Mouse (Mus musculus) NIH3T3 (cell line): ENCODE results near the gene Cdr2.
"Not testable (repeated sequence)": the region's sequence is repeated elsewhere in the genome, so short reads cannot be mapped to it uniquely, and the experiment has no call there.

Experiments
- DNase-seq: peaks from one replicate; pipeline ENCODE4 v3.0.0-alpha.2; 2012; ENCODE audit warnings: low read depth

The Cdr2 gene

GRCm38 (mm10) chr7:120970112-120970511, 12.0 kb downstream of the Cdr2 start:
- no peak for DNase-seq

- no peak for DNase-seq
Measured at GRCm38 (mm10) chr7:120969221-120969620, 12.9 kb downstream of the Cdr2 start.

GRCm38 (mm10) chr7:120963126-120963525, 19.0 kb downstream of the Cdr2 start:
- DNase-seq, result peak; percentile 69

DNA sequence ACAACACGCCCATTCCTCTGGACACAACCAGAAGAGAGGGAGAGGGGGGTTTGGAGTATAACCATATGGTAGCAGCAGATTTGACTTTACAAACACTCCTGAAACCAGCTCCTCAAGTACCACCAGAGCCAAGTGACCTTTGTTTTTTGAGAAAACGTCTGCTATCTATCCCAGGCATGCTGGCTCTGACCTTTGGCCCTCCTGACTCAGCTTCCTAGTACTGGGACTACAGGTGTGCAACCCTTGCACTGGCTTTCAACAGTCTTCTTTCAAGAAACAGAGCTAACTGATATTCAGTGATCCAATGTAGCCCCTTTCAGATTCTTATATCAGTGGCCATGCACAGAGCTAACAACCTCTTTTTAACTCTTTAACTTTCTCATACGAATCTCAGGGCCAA, 20.2 kb downstream of the Cdr2 start:
- DNase-seq, result no peak

DNA sequence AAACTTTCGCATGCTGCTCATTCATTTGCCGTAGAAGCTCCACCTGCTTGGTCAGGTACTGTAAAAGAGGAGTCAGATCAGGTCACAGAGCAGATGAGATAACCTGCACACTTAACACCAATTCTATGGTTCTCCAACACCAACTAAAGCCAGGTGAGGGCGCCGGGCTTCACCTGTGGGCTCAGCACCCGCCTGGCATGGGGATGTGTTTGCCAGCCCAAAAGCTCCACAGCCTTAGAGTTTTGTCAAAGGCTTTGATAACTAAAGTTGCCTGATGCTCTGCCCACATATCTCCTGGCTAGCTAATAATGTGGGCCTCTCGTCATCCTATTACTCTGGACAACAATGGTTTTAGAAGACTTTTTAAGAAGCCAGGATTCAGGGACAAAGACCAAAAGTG, 21.5 kb downstream of the Cdr2 start:
- no peak for DNase-seq

DNA sequence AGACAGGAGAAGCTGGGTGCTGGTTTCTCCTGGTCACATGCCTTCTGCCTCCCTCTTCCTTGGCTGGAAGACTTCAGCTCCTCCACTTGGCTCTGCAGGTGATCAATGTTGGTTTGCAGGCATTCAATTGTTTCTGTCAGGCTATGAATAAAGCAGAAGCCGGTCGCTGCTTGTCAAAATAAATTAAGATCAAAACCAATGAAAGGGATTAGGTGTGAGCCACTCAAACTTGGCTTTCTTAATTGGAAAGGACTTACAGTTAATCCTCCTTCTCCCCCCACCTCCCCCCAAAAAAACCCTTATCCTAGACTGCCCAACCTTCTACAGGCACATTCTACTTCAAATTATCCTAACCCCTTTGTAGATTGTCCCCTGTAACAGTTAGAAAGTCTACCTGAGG, 22.0 kb downstream of the Cdr2 start:
- DNase-seq, result no peak

DNA sequence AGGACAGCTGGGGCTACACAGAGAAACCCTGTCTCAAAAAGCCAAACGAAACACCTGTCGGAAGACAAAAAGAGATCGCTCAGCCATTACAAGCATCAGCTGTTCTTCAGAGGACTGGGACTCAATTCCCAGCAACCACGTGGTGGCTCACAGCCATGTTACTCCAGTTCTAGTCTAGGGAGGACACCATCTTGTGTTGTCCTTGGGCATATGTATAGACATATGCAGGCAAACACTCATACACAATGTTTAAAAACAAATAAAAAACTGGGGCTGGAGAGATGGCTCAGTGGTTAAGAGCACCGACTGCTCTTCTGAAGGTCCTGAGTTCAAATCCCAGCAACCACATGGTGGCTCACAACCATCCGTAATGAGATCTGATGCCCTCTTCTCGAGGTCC, 28.5 kb downstream of the Cdr2 start:
- not testable (repeated sequence) for DNase-seq

DNA sequence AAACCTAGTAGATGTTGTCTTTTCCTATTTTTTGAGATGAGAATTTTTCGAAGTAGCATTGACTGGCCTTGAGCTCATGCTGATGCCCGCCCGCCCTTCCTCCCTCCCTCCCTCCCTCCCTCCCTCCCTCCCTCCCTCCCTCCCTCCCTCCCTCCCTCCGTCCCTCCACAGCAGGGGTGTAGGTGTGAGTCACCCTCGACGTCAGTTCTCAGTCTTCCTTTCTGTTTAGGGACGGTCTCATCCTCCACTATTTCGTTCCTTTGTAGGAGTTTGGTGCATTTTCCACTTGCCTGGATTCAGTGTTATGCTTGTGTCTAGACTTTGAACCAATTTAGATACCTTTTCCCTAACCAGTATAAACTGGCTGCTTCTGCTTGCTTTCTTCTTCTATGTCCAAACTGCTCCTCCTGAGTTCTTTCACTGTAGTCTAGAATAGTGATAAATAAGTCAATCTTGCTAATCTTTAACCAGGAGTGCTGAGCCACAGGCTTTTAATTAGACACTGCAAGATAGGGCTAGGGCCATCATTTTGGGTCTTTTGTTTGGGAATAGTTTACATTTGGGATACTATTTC, 38.1 kb downstream of the Cdr2 start:
- DNase-seq, result no peak

DNA sequence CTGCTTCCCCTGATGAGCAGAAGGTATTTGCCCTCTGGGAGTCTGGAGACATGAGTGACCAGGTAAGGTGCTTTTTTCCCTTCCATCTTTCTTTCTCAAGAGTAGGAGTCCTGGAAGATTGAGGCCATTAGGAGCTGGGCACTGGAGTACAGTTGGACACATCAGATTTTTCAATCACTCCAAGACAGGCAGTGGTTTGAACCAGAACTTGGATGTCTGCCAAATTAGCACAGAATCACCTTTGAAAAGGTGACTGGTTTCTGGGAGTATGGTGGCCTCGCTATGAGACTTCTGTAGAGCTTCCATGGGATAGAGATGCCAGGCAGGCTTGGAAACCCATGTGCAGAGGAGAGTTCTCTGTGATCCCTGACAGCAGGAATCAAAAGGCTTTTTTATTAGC, 39.6 kb downstream of the Cdr2 start:
- no peak for DNase-seq

- no peak for DNase-seq
Measured at GRCm38 (mm10) chr7:120941214-120941613, 40.9 kb downstream of the Cdr2 start.

DNA sequence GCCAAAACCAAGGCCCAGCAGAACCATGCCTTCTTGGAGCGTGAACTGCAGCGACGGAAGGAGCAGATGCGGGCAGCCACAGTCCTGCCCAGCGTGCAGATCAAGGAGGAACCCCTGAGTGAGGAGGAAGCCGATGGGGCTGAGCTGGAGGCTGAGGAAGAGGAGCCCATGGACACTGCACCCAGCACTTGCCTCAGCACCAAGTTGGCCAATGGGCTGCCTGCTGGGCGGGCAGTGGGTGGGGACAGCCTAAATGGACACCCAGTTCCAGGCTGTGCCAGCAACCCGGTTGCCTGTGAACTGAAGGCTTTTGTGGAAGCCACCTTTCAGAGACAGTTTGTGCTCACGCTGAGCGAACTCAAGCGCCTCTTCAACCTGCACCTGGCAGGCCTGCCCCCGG, 41.8 kb downstream of the Cdr2 start:
- no peak for DNase-seq

- no peak for DNase-seq
Measured at GRCm38 (mm10) chr7:120938206-120938605, 43.9 kb downstream of the Cdr2 start.

- DNase-seq, result peak; percentile 11
Measured at GRCm38 (mm10) chr7:120936522-120936921, 45.6 kb downstream of the Cdr2 start.

DNA sequence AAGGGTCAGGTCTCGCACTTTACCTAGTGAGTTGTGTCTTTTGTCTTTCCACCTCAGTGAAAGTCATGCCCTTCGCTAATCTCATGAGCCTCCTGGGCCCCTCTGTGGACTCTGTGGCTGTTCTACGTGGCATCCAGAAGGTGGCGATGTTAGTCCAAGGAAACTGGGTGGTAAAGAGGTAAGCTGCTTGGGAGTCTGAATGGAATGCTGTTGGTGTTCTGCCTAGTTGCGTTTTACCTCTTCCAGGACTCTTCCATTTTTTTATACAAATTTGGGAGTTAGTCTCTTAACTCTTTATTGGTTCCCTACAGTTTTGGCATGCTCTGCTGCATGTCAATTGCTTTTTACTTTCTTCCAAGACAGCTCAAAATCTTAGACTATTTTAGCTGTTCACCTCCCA, 47.4 kb downstream of the Cdr2 start:
- DNase-seq, result peak; percentile 83

GRCm38 (mm10) chr7:120933680-120934195, 48.4 kb downstream of the Cdr2 start:
- DNase-seq, result no peak

GRCm38 (mm10) chr7:120933110-120933509, 49.0 kb downstream of the Cdr2 start:
- DNase-seq, result no peak

GRCm38 (mm10) chr7:120918526-120918962, 63.6 kb downstream of the Cdr2 start:
- DNase-seq, result peak; percentile 86

DNA sequence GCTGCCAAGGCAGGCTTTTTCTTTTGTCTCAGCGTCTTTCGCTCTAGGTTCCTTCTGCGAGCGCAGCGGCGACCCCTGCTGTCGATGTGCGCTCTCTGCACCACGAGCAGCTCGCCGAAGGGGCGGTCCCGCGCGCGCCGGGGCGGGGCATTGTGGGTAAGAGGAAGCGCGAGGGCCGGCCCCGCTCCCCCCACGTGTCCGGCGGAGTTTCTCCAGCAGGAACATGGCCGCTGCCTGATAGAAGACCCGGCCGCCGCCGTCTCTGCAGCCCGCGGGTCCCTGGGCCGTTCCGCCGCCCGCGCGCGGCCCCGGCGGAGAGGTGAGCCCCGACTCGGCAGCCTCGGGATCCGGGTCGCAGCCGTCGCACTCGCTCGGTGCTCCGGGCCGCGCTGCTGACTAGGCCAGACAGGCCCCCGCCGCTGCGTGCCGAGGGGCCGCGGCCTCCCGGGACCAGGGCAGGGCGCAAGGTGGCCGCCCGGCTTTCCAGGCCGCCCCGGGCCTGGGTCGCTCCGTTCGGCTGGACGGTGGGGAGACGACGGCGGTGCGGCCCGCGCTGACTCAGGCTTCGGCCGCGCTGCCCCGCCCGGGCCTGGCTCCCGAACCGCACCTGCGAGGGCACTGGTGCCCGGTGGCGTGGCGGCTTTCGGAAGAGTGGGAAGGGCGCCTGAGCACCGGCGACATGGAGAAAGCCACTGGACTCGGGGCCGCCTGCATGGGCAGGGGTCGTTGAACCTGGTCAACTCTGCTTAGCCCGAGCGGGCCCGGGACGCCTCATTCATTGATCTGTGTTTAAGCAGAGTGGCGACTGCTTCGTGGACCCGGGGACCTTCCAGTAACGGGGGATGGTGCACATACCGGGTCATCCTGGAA, 64.3 kb downstream of the Cdr2 start, which contains the start of gene Polr3e:
Gene Polr3e (plus strand): TSS at position 153 of the 870 bp plus-strand sequence.
- DNase-seq, result peak; percentile 99

GRCm38 (mm10) chr7:120917279-120917591, 64.9 kb downstream of the Cdr2 start:
- no peak for DNase-seq

DNA sequence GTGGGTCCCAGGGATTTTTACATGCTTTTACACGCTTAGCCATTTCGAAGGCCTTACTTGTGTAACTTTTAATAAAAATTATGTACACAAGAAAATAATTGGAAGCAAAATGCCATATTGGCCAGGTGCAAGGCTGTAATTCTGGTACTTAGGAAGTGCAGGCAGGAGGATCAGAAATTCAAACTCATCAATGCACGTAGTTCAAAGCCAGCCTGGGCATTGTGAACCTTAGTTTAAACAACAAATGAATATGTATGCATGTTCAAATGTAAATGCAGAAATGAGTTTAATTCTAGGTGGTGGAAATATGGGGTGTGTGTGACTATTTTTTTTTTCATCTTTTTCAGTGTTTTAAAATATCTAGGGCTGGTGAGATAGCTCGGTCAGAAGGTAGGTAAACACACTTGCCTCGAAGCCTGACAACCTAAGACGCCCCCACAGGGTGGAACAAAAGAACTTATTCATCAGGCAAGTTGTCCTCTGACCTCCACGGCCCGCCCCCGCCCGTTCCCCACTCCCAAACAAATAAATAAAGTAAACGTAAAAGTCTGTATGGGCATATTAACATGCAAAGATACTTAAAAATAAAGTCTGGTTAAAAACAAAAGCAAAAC, 65.7 kb downstream of the Cdr2 start:
- peak; percentile 18 for DNase-seq

- peak; percentile 62 for DNase-seq
Measured at GRCm38 (mm10) chr7:120913332-120913731, 68.8 kb downstream of the Cdr2 start.

DNA sequence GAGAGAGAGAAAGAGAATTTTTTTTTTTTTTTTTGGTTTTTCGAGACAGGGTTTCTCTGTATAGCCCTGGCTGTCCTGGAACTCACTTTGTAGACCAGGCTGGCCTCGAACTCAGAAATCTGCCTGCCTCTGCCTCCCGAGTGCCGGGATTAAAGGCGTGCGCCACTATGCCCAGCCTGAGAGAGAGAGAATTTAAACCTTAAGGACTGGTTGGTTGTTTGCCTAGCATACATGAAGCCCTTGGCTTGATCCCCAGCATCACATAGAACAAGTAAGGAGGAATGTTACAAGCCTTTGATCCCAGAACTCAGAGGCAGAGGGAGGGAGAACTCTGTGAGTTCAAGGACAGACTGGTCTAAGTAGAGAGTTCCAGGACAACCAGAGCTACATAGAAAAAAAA, 70.8 kb downstream of the Cdr2 start:
- not testable (repeated sequence) for DNase-seq

DNA sequence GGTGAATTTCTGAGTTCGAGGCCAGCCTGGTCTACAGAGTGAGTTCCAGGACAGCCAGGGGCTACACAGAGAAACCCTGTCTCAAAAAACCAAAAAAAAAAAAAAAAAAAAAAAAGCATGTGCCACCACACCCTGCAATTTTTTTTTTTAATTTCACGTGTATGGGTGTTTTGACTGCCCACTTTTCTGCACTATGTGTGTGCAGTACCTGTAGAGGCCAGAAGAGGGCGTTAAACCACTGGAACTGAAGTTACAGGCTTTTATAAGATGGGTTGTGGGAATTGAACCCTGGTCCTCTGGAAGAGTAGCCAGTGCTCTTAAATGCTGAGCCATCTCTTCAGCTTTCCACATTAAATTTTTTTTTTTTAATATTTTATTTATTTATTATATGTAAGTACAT, 71.9 kb downstream of the Cdr2 start:
- DNase-seq, result not testable (repeated sequence)
